Mouse (Mus musculus) spleen, adult 2 months (tissue): ENCODE results near the gene Fance.

Experiments
- CTCF ChIP-seq: fragments of 200-500 bp; IDR thresholded peaks from 2 replicates; pipeline ENCODE4 v1.5.1; 2011; ENCODE audit warnings: mild to moderate bottlenecking, inconsistent platforms; ENCODE audit not compliant: insufficient read depth, insufficient read length, insufficient replicate concordance; ENCODE audit errors: extremely low read depth
- POLR2A ChIP-seq: fragments of 200-500 bp; IDR thresholded peaks from 2 replicates; pipeline ENCODE4 v1.6.1; 2011; ENCODE audit warnings: low read depth, low read length, inconsistent platforms

DNA sequence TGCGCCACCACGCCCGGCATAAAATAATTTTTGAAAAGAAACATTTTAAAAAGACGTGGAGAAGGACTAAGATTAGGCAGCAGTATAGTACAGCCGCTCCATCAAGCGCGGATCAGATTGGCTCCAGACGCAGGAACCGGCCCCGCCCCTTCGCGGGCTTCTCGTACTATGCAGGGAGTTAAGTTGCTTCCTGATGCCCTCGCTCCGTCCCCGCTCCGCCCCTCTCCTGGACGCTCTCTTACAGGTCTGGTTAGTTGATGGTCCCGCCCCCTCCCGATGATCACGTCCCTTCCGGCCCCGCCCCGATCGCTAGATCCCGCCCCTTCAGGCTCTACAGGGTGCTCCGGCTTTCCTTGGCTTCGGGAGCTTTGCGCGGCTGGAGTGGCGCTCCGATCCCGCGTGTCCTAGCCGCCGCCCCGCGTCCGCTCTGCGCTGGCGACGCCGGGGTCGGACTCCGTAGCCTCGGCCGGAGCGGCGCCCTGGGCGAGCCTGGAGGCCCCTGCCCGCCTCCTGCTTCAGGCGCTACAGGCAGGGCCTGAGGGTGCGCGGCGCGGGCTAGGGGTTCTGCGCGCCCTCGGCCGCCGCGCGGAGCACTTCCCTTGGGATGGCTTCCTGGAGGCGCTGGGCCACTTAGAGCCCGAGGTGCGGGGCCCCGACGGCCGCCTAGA is at the start of gene Fance:
- peak; percentile 42; the same call in 1 of the 2 replicates for TF ChIP-seq POLR2A
- no peak for TF ChIP-seq CTCF
